ENCODE assay signal across 8 mouse cellular contexts in genomic region chr5:108460461-108460860, GRCm38 (mm10). TPM values are rescaled to one million over a fixed set of nuclear protein-coding genes. Genes with fewer than 3 reads are reported as not detected.
A peak's percentile ranks its signal among the peaks of the same experiment; 100 is the strongest.
DNase-seq lines count a peak whose midpoint lies in the region; ATAC-seq and TF ChIP-seq lines count a peak whose summit lies in the region.

No protein-coding gene starts in this region.

- WGBS in lung, embryonic 16.5 days: 32% methylated on average over 6 of the region's 6 CpGs
- 36% methylated on average over 6 of the region's 6 CpGs for WGBS in intestine, postnatal 0 days
- 35% methylated on average over 6 of the region's 6 CpGs for WGBS in olfactory bulb, adult 2 months

- no peaks in the 10 kb centered on the region for H3K9me3 ChIP-seq in lung, embryonic 16.5 days (ENCODE audit: control insufficient read depth, low read length)
- H3K9me3 ChIP-seq in intestine, postnatal 0 days (ENCODE audit: control insufficient read depth): no peaks in the 10 kb centered on the region

- H3K9ac ChIP-seq in lung, embryonic 16.5 days (ENCODE audit: low read length): peak overlapping the region; percentile 61
- H3K9ac ChIP-seq in intestine, postnatal 0 days (ENCODE audit: low read depth, low read length): peak overlapping the region; percentile 100; the same call in 1 of the 2 replicates

- peak overlapping the region; percentile 82 for H3K4me3 ChIP-seq in lung, embryonic 16.5 days (ENCODE audit: low read length)
- H3K4me3 ChIP-seq in intestine, postnatal 0 days (ENCODE audit: low read depth, low read length): peak overlapping the region; percentile 90
- peak overlapping the region; percentile 88 for H3K4me3 ChIP-seq in olfactory bulb, adult 2 months (ENCODE audit: insufficient read depth, low read depth, low read length)

- no peak for ATAC-seq in lung, embryonic 16.5 days (ENCODE audit: low read depth)
- no peak for ATAC-seq in intestine, postnatal 0 days

- DNase-seq in adrenal gland, postnatal 10 days: peak; percentile 13
- no peak for DNase-seq in adrenal gland, adult 18-20 months (ENCODE audit: low spot score in 2 of 2)
- DNase-seq in lung, adult 18-20 months: no peak
- DNase-seq in right cerebral cortex, postnatal 10 days (ENCODE audit: low spot score in 2 of 2): no peak
- no peak for DNase-seq in left cerebral cortex, adult 18-20 months (ENCODE audit: low spot score in 2 of 2)

- TF ChIP-seq CTCF in intestine, postnatal 0 days (IDR thresholded peaks at IDR 0.05; ENCODE audit: low read depth): no peak
- TF ChIP-seq CTCF in olfactory bulb, adult 2 months (IDR thresholded peaks at IDR 0.05; ENCODE audit: insufficient read depth, low read depth, low read length): no peak

- no peaks in the 10 kb centered on the region for H3K27me3 ChIP-seq in lung, embryonic 16.5 days (ENCODE audit: control insufficient read depth, insufficient read depth, low read depth, low read length)
- no peaks in the 10 kb centered on the region for H3K27me3 ChIP-seq in intestine, postnatal 0 days (replicated peaks; ENCODE audit: control insufficient read depth, insufficient read depth, low read length)

- no peak for TF ChIP-seq POLR2A in olfactory bulb, adult 2 months (IDR thresholded peaks at IDR 0.05; ENCODE audit: insufficient read depth, low read depth, low read length)

- H3K4me2 ChIP-seq in lung, embryonic 16.5 days (ENCODE audit: low read depth, low read length): peak overlapping the region; percentile 85
- H3K4me2 ChIP-seq in intestine, postnatal 0 days (replicated peaks; ENCODE audit: low read depth): peak overlapping the region; percentile 77

- no peak overlapping the region for H3K27ac ChIP-seq in lung, embryonic 16.5 days (ENCODE audit: low read length)
- no peak overlapping the region for H3K27ac ChIP-seq in intestine, postnatal 0 days (ENCODE audit: low read depth, low read length)
- no peak overlapping the region for H3K27ac ChIP-seq in olfactory bulb, adult 2 months (ENCODE audit: insufficient read depth, low read depth, low read length)

- H3K4me1 ChIP-seq in lung, embryonic 16.5 days (replicated peaks; ENCODE audit: control insufficient read depth, insufficient read depth, low read length): peaks cover 16% of the 10 kb centered on the region
- H3K4me1 ChIP-seq in intestine, postnatal 0 days (replicated peaks; ENCODE audit: control insufficient read depth, insufficient read depth, low read length): peaks cover 14% of the 10 kb centered on the region; the same call in 1 of the 2 replicates
- peaks cover 10% of the 10 kb centered on the region for H3K4me1 ChIP-seq in olfactory bulb, adult 2 months (ENCODE audit: control insufficient read depth, insufficient read depth, low read length)

- H3K36me3 ChIP-seq in lung, embryonic 16.5 days (ENCODE audit: control insufficient read depth, insufficient read depth, low read length): no peaks in the 10 kb centered on the region
- no peaks in the 10 kb centered on the region for H3K36me3 ChIP-seq in intestine, postnatal 0 days (ENCODE audit: control insufficient read depth, insufficient read depth)

RNA-seq across cellular contexts. Expression of gene Pcgf3, which starts 0.6 kb away (rescaled TPM):
- total RNA-seq in adrenal gland, postnatal 10 days (2021): 10 to 100 TPM; 42.6 to 49.1 TPM
- total RNA-seq in adrenal gland, adult 18-20 months (2021): 10 to 100 TPM; 25.6 to 41.8 TPM
- polyA plus RNA-seq in lung, embryonic 16.5 days (2015; fragmentation: Nextera tagmentation; extraction: Ambion mirVana): 16.9 and 18.9 TPM in 2 replicates
- polyA plus RNA-seq in intestine, postnatal 0 days (2015; fragmentation: Nextera tagmentation; extraction: Ambion mirVana): 9.3 and 10.2 TPM in 2 replicates
- polyA plus RNA-seq in olfactory bulb, adult 2 months (2012; ENCODE audit: insufficient read depth, insufficient read length, low replicate concordance, missing spikeins): 59.2 TPM in 1 of 2 replicates, not detected in the other
- 10 to 100 TPM; 37.5 to 41.8 TPM for total RNA-seq in left cerebral cortex, adult 18-20 months (2021)

RNA-seq across cellular contexts. Expression of gene Mfsd7a, which starts 11.8 kb away (rescaled TPM):
- 1 to 10 TPM; 1.1 to 1.9 TPM for total RNA-seq in adrenal gland, postnatal 10 days (2021)
- total RNA-seq in adrenal gland, adult 18-20 months (2021): 1 to 10 TPM; 1.5 to 2.4 TPM
- 0.54 and 0.60 TPM in 2 replicates for polyA plus RNA-seq in lung, embryonic 16.5 days (2015; fragmentation: Nextera tagmentation; extraction: Ambion mirVana)
- polyA plus RNA-seq in intestine, postnatal 0 days (2015; fragmentation: Nextera tagmentation; extraction: Ambion mirVana): 0.42 and 0.51 TPM in 2 replicates
- polyA plus RNA-seq in olfactory bulb, adult 2 months (2012; ENCODE audit: insufficient read depth, insufficient read length, low replicate concordance, missing spikeins): not detected in 2 replicates
- under 1 TPM; 0.74 to 0.87 TPM for total RNA-seq in left cerebral cortex, adult 18-20 months (2021)

RNA-seq across cellular contexts. Expression of gene Atp5k, which starts 26.2 kb away (rescaled TPM):
- 100 to 1,000 TPM; 786 to 795 TPM for total RNA-seq in adrenal gland, postnatal 10 days (2021)
- total RNA-seq in adrenal gland, adult 18-20 months (2021): 100 to 1,000 TPM; 457 to 578 TPM
- 324 and 387 TPM in 2 replicates for polyA plus RNA-seq in lung, embryonic 16.5 days (2015; fragmentation: Nextera tagmentation; extraction: Ambion mirVana)
- polyA plus RNA-seq in intestine, postnatal 0 days (2015; fragmentation: Nextera tagmentation; extraction: Ambion mirVana): 829 and 847 TPM in 2 replicates
- not detected in 2 replicates for polyA plus RNA-seq in olfactory bulb, adult 2 months (2012; ENCODE audit: insufficient read depth, insufficient read length, low replicate concordance, missing spikeins)
- total RNA-seq in left cerebral cortex, adult 18-20 months (2021): 100 to 1,000 TPM; 232 to 256 TPM
